Mouse (Mus musculus): ENCODE results near the gene Zbed5.
"Not testable (repeated sequence)": the region's sequence is repeated elsewhere in the genome, so short reads cannot be mapped to it uniquely, and the experiment has no call there.

Gene Zbed5

GRCm38 (mm10) chr5:129908242-129908965 is 12.9 kb downstream of the Zbed5 start, which contains the start of gene Nupr1l:
Gene Nupr1l (plus strand): TSS chr5:129908540.
- DNase-seq (ENCODE audit: low spot score in 2 of 2) = peak; percentile 73 to 86

GRCm38 (mm10) chr5:129909147-129909546 is 13.6 kb downstream of the Zbed5 start:
- no peak for DNase-seq (ENCODE audit: low spot score in 2 of 2)

DNA sequence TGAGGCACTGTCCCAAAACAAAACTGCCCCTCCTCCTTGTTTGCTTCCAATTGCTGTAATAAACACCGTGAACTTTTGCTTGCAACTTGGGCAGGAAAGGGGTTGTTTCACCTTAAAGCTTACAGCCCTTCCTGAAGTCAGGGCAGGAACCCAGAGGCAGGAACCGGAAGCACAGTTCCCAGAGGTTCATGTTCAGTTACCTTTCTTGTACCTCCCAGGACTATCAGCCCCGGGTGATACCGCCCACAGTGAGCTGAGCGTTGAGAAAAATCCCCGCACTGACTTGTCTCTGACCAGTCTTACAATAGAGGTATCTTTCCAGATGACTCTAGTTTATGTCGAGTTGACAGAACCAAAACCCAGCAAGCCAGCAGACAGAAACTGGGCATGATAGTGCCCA is 14.1 kb downstream of the Zbed5 start:
- DNase-seq (ENCODE audit: low spot score in 2 of 2) = no peak

DNA sequence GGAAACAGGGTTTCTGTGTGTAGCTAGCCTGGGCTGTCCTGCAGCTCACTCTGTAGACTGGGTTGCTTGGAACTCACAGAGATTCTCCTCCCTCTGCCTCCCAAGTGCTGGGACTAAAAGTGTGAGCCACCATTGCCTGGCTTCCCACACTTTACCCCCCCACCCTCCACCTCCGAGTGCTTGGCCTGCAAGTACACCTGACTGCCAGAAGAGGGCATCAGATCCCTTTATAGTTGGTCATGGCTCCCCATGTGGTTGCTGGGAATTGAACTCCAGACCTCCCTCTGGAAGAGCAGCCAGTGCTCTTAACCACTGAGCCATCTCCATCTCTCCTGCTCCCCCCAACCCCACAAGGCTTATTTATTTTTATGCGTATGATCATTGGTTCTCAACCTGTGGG is 18.5 kb downstream of the Zbed5 start:
- no peak for DNase-seq (ENCODE audit: low spot score in 2 of 2)

DNA sequence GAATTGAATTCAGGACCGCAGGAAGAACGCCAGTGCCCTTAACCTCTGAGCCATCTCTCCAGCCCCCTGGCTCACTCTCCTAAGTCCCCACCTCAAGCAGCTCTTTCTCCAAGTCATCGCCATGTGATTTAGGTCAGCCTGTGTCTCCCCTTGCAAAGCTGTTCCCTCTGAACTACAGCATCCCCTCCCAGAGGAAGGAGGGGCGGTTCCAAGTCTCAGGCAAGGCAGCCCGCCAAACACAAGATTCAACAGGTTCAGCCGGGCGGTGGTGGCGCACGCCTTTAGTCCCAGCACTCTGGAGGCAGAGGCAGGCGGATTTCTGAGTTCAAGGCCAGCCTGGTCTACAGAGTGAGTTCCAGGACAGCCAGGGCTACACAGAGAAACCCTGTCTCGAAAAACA is 20.0 kb downstream of the Zbed5 start:
- not testable (repeated sequence) for DNase-seq (ENCODE audit: low spot score in 2 of 2)

GRCm38 (mm10) chr5:129918065-129918651 is 22.6 kb downstream of the Zbed5 start:
- no peak for DNase-seq (ENCODE audit: low spot score in 2 of 2)

- DNase-seq (ENCODE audit: low spot score in 2 of 2) = no peak
Observed at GRCm38 (mm10) chr5:129918752-129919151, 23.2 kb downstream of the Zbed5 start.

- DNase-seq (ENCODE audit: low spot score in 2 of 2) = no peak
Observed at GRCm38 (mm10) chr5:129919320-129919719, 23.8 kb downstream of the Zbed5 start.

GRCm38 (mm10) chr5:129921972-129922371 is 26.4 kb downstream of the Zbed5 start:
- DNase-seq (ENCODE audit: low spot score in 2 of 2) = no peak

- DNase-seq (ENCODE audit: low spot score in 2 of 2) = no peak
Observed at GRCm38 (mm10) chr5:129924820-129925452, 29.4 kb downstream of the Zbed5 start.

DNA sequence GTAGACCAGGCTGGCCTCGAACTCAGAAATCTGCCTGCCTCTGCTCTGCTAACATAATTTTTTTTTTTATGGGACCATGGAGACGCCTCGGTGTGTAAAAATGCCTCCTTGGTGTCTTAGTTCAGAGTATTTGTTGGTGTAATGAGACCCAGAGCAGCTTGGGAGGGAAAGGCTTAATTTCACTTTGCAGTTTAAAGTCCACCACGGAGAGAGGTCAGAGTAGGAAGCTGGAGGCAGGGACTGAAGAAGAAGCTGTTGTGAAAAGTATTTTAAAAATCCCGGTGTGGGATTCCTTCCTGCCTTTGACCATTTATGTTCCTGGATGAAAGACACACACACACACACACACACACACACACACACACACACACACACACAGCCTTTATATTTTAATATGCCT is 30.4 kb downstream of the Zbed5 start:
- no peak for DNase-seq (ENCODE audit: low spot score in 2 of 2)

DNA sequence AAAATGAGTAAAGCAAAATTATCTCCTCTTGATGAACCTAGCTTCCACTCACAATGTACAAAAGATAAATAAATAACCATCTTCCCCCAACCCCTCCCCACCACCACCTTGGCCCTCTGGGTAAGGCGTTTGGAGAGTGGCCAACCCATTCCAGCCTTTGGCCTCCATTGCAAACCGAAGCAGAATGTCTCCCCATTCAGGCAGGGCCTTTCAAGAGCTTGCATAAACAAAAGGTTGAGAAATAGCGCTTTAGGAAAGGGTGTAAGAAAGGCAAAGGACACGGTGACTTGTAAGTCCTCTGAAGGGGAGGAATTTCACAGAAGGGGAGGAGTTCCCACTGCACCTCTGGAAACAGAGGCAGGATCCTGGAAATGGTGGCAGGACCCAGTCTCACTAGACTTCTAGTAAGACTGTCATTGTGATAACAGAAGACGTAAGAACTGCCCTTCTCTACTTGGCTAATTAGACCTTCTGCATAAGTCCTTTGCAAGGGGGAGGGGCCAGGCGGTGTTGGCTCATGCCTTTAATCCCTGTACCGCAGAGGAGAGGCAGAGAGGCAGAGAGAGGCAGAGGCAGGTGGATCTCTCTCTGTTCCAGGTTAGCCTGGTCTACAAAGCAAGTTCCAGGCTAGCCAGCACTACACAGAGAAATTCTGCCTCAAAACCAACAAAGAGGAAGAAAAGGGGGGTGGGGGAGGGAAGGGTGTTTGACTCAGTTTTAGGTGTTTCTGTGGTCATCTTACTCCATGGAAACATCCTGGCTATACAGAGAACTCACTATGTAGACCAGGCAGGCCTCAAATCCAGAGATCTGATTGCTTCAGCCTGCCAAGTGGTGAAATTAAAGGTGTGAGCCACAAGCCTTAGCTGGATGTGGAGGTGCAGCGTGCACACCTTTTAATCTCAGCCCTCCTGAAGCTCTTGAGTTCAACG is 34.7 kb downstream of the Zbed5 start:
- DNase-seq (ENCODE audit: low spot score in 2 of 2) = no peak

DNA sequence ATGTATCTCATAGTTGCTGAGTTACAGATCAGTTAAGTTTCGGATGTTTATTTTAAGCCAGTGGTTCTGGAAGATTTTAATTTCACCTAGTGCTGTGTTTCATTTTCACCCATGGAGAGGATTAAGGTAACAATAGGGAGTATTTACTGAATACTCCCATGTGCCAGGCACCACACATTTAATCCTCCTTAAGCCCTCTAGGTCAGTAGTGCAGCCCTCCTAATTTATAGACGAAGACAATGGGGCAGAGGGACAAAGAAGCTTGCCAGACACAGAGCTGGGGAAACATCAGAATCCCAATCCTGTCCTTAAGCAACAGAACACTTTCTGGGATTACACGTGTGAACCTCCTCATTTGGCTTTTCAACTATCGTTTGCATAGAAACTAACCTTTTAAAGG is 41.4 kb downstream of the Zbed5 start:
- DNase-seq (ENCODE audit: low spot score in 2 of 2) = no peak

- no peak for DNase-seq (ENCODE audit: low spot score in 2 of 2)
Observed at GRCm38 (mm10) chr5:129940281-129940680, 44.8 kb downstream of the Zbed5 start.

- DNase-seq (ENCODE audit: low spot score in 2 of 2) = no peak
Observed at GRCm38 (mm10) chr5:129940736-129941494, 45.4 kb downstream of the Zbed5 start.

GRCm38 (mm10) chr5:129941495-129942045 is 46.0 kb downstream of the Zbed5 start, which contains the start of gene Vkorc1l1:
Gene Vkorc1l1 (plus strand): TSS chr5:129941970.
- peak; percentile 95 to 98 for DNase-seq (ENCODE audit: low spot score in 2 of 2)

DNA sequence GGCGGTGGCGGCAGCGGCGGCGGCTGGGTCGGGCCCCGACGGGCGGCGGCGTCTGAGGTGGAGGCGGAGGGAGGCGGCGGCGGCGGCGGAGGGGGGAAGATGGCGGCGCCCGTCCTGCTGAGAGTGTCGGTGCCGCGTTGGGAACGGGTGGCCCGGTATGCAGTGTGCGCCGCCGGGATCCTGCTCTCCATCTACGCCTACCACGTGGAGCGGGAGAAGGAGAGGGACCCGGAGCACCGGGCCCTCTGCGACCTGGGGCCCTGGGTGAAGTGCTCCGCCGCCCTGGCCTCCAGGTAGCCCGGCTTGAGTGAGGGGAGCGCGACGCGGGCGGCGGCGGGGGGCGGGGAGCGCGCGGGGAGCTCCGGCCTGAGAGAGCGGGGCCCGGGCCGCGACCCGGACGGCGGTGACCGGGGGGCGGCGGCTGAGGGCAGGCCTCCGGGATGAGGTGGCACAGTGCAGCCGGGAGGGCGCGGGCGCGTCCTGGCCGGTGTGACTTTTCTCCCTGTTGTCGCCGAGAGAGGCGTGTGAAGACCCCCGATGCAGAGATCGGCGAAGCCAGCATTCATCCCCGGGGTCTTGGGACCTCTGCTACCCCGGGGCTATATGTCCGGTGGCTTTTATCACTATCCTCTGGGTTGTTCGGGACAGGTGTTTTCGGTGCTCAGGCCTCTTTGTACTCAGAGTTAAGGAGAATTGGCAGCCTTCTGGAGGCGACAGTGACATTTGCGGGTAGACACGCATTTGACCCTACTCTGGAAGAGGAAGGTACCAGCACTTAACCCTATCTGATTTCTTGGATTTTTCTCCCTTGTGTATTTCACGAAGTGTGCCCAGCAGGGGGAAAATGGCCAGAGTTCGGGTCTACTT is 46.8 kb downstream of the Zbed5 start:
- DNase-seq (ENCODE audit: low spot score in 2 of 2) = peak; percentile 36 to 53

- DNase-seq (ENCODE audit: low spot score in 2 of 2) = no peak
Observed at GRCm38 (mm10) chr5:129943402-129943801, 47.9 kb downstream of the Zbed5 start.

DNA sequence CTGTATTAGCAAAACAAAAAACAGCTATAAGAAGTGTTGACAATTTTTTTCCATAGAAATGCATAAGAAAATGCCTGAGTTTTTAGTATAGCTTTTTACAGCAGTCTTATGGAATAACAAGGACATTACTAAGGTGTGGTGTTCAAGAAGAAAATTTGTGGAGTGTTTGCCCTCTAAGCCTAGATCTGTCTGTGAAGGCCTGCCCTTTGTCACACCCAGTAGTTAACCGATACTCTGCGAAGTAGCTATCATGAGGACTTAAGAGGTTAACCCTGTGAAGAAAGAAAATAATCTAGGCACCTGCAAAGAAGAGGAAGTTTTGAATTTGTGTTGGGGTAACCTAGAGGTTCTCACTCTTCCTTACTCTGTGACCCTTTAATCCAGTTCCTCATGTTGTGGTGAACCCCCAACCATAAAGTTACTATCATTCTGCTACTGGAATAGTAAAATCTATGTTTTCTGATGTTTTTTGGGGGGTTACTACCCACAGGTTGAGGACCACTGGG is 52.1 kb downstream of the Zbed5 start:
- DNase-seq (ENCODE audit: low spot score in 2 of 2) = no peak

GRCm38 (mm10) chr5:129952143-129952542 is 56.6 kb downstream of the Zbed5 start:
- no peak for DNase-seq (ENCODE audit: low spot score in 2 of 2)
